Mouse (Mus musculus) MEL (cell line): ENCODE measurements around the gene 1110008L16Rik.

Source experiments
- CTCF ChIP-seq, 3 experiments: IDR thresholded peaks in 2 of 3; conservative IDR thresholded peaks in 1 of 3; 2 replicates each; pipeline ENCODE4 v1.5.1; 2011 to 2012; ENCODE audit warnings: low read length in 3 of 3, low read depth in 2 of 3, mild to moderate bottlenecking in 2 of 3, improper control_type of control experiment in 1 of 3, inconsistent platforms in 1 of 3, mixed read lengths in 1 of 3, moderate library complexity in 1 of 3; ENCODE audit not compliant: control insufficient read depth in 1 of 3, insufficient read depth in 1 of 3, poor library complexity in 1 of 3, severe bottlenecking in 1 of 3
- MAFK ChIP-seq: IDR thresholded peaks from 2 replicates; pipeline ENCODE4 v1.6.1; 2011; ENCODE audit warnings: low read depth, mild to moderate bottlenecking, low read length, improper control_type of control experiment, borderline replicate concordance
- SMC3 ChIP-seq: IDR thresholded peaks from 2 replicates; pipeline ENCODE4 v1.6.1; 2011; ENCODE audit warnings: low read depth, low read length, improper control_type of control experiment
- USF2 ChIP-seq, 2 experiments: IDR thresholded peaks; 2 replicates each; pipeline ENCODE4 v1.6.1; 2011 to 2012; ENCODE audit warnings: improper control_type of control experiment in 2 of 2, low read length in 2 of 2, borderline replicate concordance in 1 of 2, inconsistent platforms in 1 of 2, low read depth in 1 of 2, mild to moderate bottlenecking in 1 of 2; ENCODE audit not compliant: insufficient read depth in 1 of 2

DNA sequence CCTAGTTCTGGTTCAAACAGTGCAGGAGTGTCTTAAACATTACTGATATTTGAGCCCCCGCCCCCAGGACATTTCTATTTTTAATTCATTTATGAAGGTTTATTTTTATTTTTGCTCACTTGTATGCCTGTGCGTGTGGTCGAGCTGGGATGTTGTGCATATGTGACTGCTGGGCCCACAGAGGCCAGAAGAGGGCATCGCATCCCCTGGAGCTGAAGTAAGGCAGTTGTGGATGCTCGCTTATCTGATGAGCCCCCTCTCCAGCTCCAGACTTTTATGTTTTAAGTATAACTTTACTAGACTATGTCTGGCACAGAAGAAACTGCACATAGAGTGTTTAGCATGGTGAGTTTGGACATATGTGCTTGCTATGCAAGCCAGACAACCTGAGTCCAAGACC is 14.5 kb downstream of the 1110008L16Rik start:
- TF ChIP-seq CTCF (IDR thresholded peaks at IDR 0.05 in 2 of 3, conservative IDR thresholded peaks at IDR 0.05 in 1 of 3; ENCODE audit: control insufficient read depth in 1 of 3, insufficient read depth in 1 of 3, low read depth in 2 of 3, low read length in 3 of 3, poor library complexity in 1 of 3, severe bottlenecking in 1 of 3) = peak in 2 of 3 experiments; percentile 55 to 71; a peak in 5 of 6 replicates
- no peak for TF ChIP-seq MAFK
- peak; percentile 47 for TF ChIP-seq SMC3
- no peak for TF ChIP-seq USF2 (IDR thresholded peaks at IDR 0.05; ENCODE audit: borderline replicate concordance in 1 of 2, insufficient read depth in 1 of 2, low read depth in 1 of 2, low read length in 2 of 2)
